Mouse (Mus musculus): ENCODE data around the gene Rgs6. TPM values are rescaled to one million over a fixed set of nuclear protein-coding genes. Genes with fewer than 3 reads are reported as not detected.
A peak's percentile ranks its signal among the peaks of the same experiment; 100 is the strongest.

Rgs6 gene
- polyA plus RNA-seq, 1 experiment from 2014 or later = 0.49 TPM

GRCm38 (mm10) chr12:82670201-82670737 is 82.2 kb downstream of the Rgs6 start:
- DNase-seq (ENCODE audit: low spot score) = no peak
- H3K4me3 ChIP-seq = no peak overlapping the region
- no peaks in the 10 kb centered on the region for H3K36me3 ChIP-seq (replicated peaks)
- no peak overlapping the region for H3K27ac ChIP-seq (replicated peaks)
- no peaks in the 10 kb centered on the region for H3K9me3 ChIP-seq
- H3K4me1 ChIP-seq = peaks cover 6% of the 10 kb centered on the region; the same call in 1 of the 2 replicates
- WGBS = 84% methylated on average over 4 of the region's 4 CpGs
- H3K27me3 ChIP-seq (replicated peaks; ENCODE audit: low read depth, poor library complexity, severe bottlenecking) = no peaks in the 10 kb centered on the region

GRCm38 (mm10) chr12:82671591-82671990 is 83.5 kb downstream of the Rgs6 start:
- no peak for DNase-seq (ENCODE audit: low spot score)
- Histone ChIP-seq H3K4me1 (peaks cover 6% of the 10 kb centered on the region; the same call in 1 of the 2 replicates), H3K9me3 (no peaks in the 10 kb centered on the region), H3K36me3 (replicated peaks) (no peaks in the 10 kb centered on the region), H3K27me3 (replicated peaks; ENCODE audit: low read depth, poor library complexity, severe bottlenecking) (no peaks in the 10 kb centered on the region), H3K27ac (replicated peaks) (no peak overlapping the region), H3K4me3 (no peak overlapping the region)
- 91% methylated on average over 5 of the region's 5 CpGs for WGBS

- no peaks in the 10 kb centered on the region for H3K36me3 ChIP-seq (replicated peaks)
- H3K4me1 ChIP-seq = peaks cover 6% of the 10 kb centered on the region; the same call in 1 of the 2 replicates
- no peaks in the 10 kb centered on the region for H3K9me3 ChIP-seq
- H3K27me3 ChIP-seq (replicated peaks; ENCODE audit: low read depth, poor library complexity, severe bottlenecking) = no peaks in the 10 kb centered on the region
- DNase-seq (ENCODE audit: low spot score) = no peak
- no peak overlapping the region for H3K4me3 ChIP-seq
- H3K27ac ChIP-seq (replicated peaks) = no peak overlapping the region
- WGBS = 73% methylated on average over 4 of the region's 4 CpGs
Observed at GRCm38 (mm10) chr12:82675137-82675536, 87.0 kb downstream of the Rgs6 start.

- Histone ChIP-seq H3K27me3 (replicated peaks; ENCODE audit: low read depth, poor library complexity, severe bottlenecking) (no peaks in the 10 kb centered on the region), H3K36me3 (replicated peaks) (no peaks in the 10 kb centered on the region), H3K9me3 (no peaks in the 10 kb centered on the region), H3K27ac (replicated peaks) (no peak overlapping the region), H3K4me3 (no peak overlapping the region), H3K4me1 (no peaks in the 10 kb centered on the region)
- DNase-seq (ENCODE audit: low spot score) = no peak
- 85% methylated on average over 2 of the region's 2 CpGs for WGBS
Observed at GRCm38 (mm10) chr12:82687015-82687414, 98.9 kb downstream of the Rgs6 start.

- H3K36me3 ChIP-seq (replicated peaks) = no peaks in the 10 kb centered on the region
- no peak for DNase-seq (ENCODE audit: low spot score)
- H3K27ac ChIP-seq (replicated peaks) = no peak overlapping the region
- 84% methylated on average over 12 of the region's 12 CpGs for WGBS
- no peaks in the 10 kb centered on the region for H3K27me3 ChIP-seq (replicated peaks; ENCODE audit: low read depth, poor library complexity, severe bottlenecking)
- H3K9me3 ChIP-seq = no peaks in the 10 kb centered on the region
- peaks cover 14% of the 10 kb centered on the region for H3K4me1 ChIP-seq
- H3K4me3 ChIP-seq = no peak overlapping the region
Observed at GRCm38 (mm10) chr12:82698886-82699527, 110.9 kb downstream of the Rgs6 start.

GRCm38 (mm10) chr12:82699528-82699905 is 111.4 kb downstream of the Rgs6 start:
- Histone ChIP-seq H3K4me3 (no peak overlapping the region), H3K36me3 (replicated peaks) (no peaks in the 10 kb centered on the region), H3K27me3 (replicated peaks; ENCODE audit: low read depth, poor library complexity, severe bottlenecking) (no peaks in the 10 kb centered on the region), H3K9me3 (no peaks in the 10 kb centered on the region), H3K4me1 (peaks cover 14% of the 10 kb centered on the region), H3K27ac (replicated peaks) (no peak overlapping the region)
- 92% methylated on average over 3 of the region's 3 CpGs for WGBS
- no peak for DNase-seq (ENCODE audit: low spot score)

- H3K27me3 ChIP-seq (replicated peaks; ENCODE audit: low read depth, poor library complexity, severe bottlenecking) = no peaks in the 10 kb centered on the region
- WGBS = 78% methylated on average over 10 of the region's 10 CpGs
Observed at GRCm38 (mm10) chr12:82700241-82700640, 112.1 kb downstream of the Rgs6 start.

GRCm38 (mm10) chr12:82700840-82701239 is 112.7 kb downstream of the Rgs6 start:
- Histone ChIP-seq H3K27ac (replicated peaks) (no peak overlapping the region), H3K4me1 (peaks cover 14% of the 10 kb centered on the region), H3K36me3 (replicated peaks) (no peaks in the 10 kb centered on the region), H3K4me3 (no peak overlapping the region), H3K9me3 (no peaks in the 10 kb centered on the region), H3K27me3 (replicated peaks; ENCODE audit: low read depth, poor library complexity, severe bottlenecking) (no peaks in the 10 kb centered on the region)
- 56% methylated on average over 5 of the region's 5 CpGs for WGBS
- peak; percentile 31 for DNase-seq (ENCODE audit: low spot score)

More at GRCm38 (mm10) chr12:82700241-82700640, 112.1 kb downstream of the Rgs6 start:
- Histone ChIP-seq H3K4me1 (peaks cover 14% of the 10 kb centered on the region), H3K4me3 (no peak overlapping the region), H3K9me3 (no peaks in the 10 kb centered on the region), H3K36me3 (replicated peaks) (no peaks in the 10 kb centered on the region), H3K27ac (replicated peaks) (no peak overlapping the region)
- DNase-seq (ENCODE audit: low spot score) = no peak

GRCm38 (mm10) chr12:82701359-82701758 is 113.3 kb downstream of the Rgs6 start:
- 84% methylated on average over 7 of the region's 7 CpGs for whole genome bisulfite sequencing

GRCm38 (mm10) chr12:82710376-82710775 is 122.3 kb downstream of the Rgs6 start:
- no peaks in the 10 kb centered on the region for H3K4me1 ChIP-seq
- DNase-seq (ENCODE audit: low spot score) = no peak
- no peak overlapping the region for H3K27ac ChIP-seq (replicated peaks)
- no peaks in the 10 kb centered on the region for H3K9me3 ChIP-seq
- no peaks in the 10 kb centered on the region for H3K27me3 ChIP-seq (replicated peaks; ENCODE audit: low read depth, poor library complexity, severe bottlenecking)
- no peaks in the 10 kb centered on the region for H3K36me3 ChIP-seq (replicated peaks)
- no peak overlapping the region for H3K4me3 ChIP-seq

More at GRCm38 (mm10) chr12:82701359-82701758, 113.3 kb downstream of the Rgs6 start:
- Histone ChIP-seq H3K36me3 (replicated peaks) (no peaks in the 10 kb centered on the region), H3K27ac (replicated peaks) (no peak overlapping the region), H3K9me3 (no peaks in the 10 kb centered on the region), H3K27me3 (replicated peaks; ENCODE audit: low read depth, poor library complexity, severe bottlenecking) (no peaks in the 10 kb centered on the region), H3K4me3 (no peak overlapping the region), H3K4me1 (peaks cover 14% of the 10 kb centered on the region)
- no peak for DNase-seq (ENCODE audit: low spot score)

GRCm38 (mm10) chr12:82714284-82714683 is 126.2 kb downstream of the Rgs6 start:
- H3K27me3 ChIP-seq (replicated peaks; ENCODE audit: low read depth, poor library complexity, severe bottlenecking) = no peaks in the 10 kb centered on the region
- no peaks in the 10 kb centered on the region for H3K4me1 ChIP-seq
- H3K27ac ChIP-seq (replicated peaks) = no peak overlapping the region
- H3K36me3 ChIP-seq (replicated peaks) = no peaks in the 10 kb centered on the region
- no peaks in the 10 kb centered on the region for H3K9me3 ChIP-seq
- no peak overlapping the region for H3K4me3 ChIP-seq
- WGBS = 72% methylated on average over 2 of the region's 2 CpGs
- no peak for DNase-seq (ENCODE audit: low spot score)

GRCm38 (mm10) chr12:82723017-82723540 is 135.0 kb downstream of the Rgs6 start:
- Histone ChIP-seq H3K36me3 (replicated peaks) (no peaks in the 10 kb centered on the region), H3K4me3 (no peak overlapping the region), H3K4me1 (no peaks in the 10 kb centered on the region), H3K9me3 (no peaks in the 10 kb centered on the region), H3K27me3 (replicated peaks; ENCODE audit: low read depth, poor library complexity, severe bottlenecking) (no peaks in the 10 kb centered on the region), H3K27ac (replicated peaks) (no peak overlapping the region)
- 91% methylated on average over 8 of the region's 8 CpGs for WGBS
- DNase-seq (ENCODE audit: low spot score) = no peak

- 95% methylated on average over 4 of the region's 4 CpGs for WGBS
- H3K36me3 ChIP-seq (replicated peaks) = no peaks in the 10 kb centered on the region
- H3K27ac ChIP-seq (replicated peaks) = no peak overlapping the region
- no peak overlapping the region for H3K4me3 ChIP-seq
- H3K27me3 ChIP-seq (replicated peaks; ENCODE audit: low read depth, poor library complexity, severe bottlenecking) = no peaks in the 10 kb centered on the region
- H3K4me1 ChIP-seq = no peaks in the 10 kb centered on the region
- no peaks in the 10 kb centered on the region for H3K9me3 ChIP-seq
- no peak for DNase-seq (ENCODE audit: low spot score)
Observed at GRCm38 (mm10) chr12:82726255-82726654, 138.2 kb downstream of the Rgs6 start.
